Mouse (Mus musculus): Measurements from ENCODE around the gene Anln. TPM values are rescaled to one million over a fixed set of nuclear protein-coding genes. Genes with fewer than 3 reads are reported as not detected.
A peak's percentile ranks its signal among the peaks of the same experiment; 100 is the strongest.
"Not testable (repeated sequence)": the region's sequence is repeated elsewhere in the genome, so short reads cannot be mapped to it uniquely, and the experiment has no call there.

Gene Anln
- polyA plus RNA-seq, 1 experiment from 2014 or later, result 6.6 TPM

GRCm38 (mm10) chr9:22314066-22314465 is 74.9 kb downstream of the Anln start:
- peaks cover 3% of the 10 kb centered on the region; the same call in 1 of the 2 replicates for H3K9me3 ChIP-seq (ENCODE audit: control insufficient read depth, low read length)
- H3K4me3 ChIP-seq (replicated peaks; ENCODE audit: low read length), result no peak overlapping the region
- 90% methylated on average over 3 of the region's 3 CpGs for WGBS
- no peak for DNase-seq (ENCODE audit: low spot score)
- H3K4me2 ChIP-seq (replicated peaks), result no peak overlapping the region
- no peaks in the 10 kb centered on the region for H3K36me3 ChIP-seq (replicated peaks; ENCODE audit: control insufficient read depth, insufficient read depth)
- ATAC-seq (ENCODE audit: low FRiP score), result no peak
- no peaks in the 10 kb centered on the region for H3K4me1 ChIP-seq (replicated peaks; ENCODE audit: control insufficient read depth, insufficient read depth, low read length)
- no peak overlapping the region for H3K27ac ChIP-seq
- no peaks in the 10 kb centered on the region for H3K27me3 ChIP-seq (ENCODE audit: control insufficient read depth, insufficient read depth, low read length)
- no peak overlapping the region for H3K9ac ChIP-seq

GRCm38 (mm10) chr9:22313218-22313617 is 75.8 kb downstream of the Anln start:
- Histone ChIP-seq H3K4me2 (replicated peaks) (no peak overlapping the region), H3K9ac (no peak overlapping the region), H3K4me3 (replicated peaks; ENCODE audit: low read length) (no peak overlapping the region), H3K9me3 (ENCODE audit: control insufficient read depth, low read length) (peaks cover 3% of the 10 kb centered on the region; the same call in 1 of the 2 replicates), H3K4me1 (replicated peaks; ENCODE audit: control insufficient read depth, insufficient read depth, low read length) (no peaks in the 10 kb centered on the region), H3K36me3 (replicated peaks; ENCODE audit: control insufficient read depth, insufficient read depth) (no peaks in the 10 kb centered on the region), H3K27ac (no peak overlapping the region), H3K27me3 (ENCODE audit: control insufficient read depth, insufficient read depth, low read length) (no peaks in the 10 kb centered on the region)
- DNase-seq (ENCODE audit: low spot score), result no peak
- ATAC-seq (ENCODE audit: low FRiP score), result no peak
- 87% methylated on average over 5 of the region's 5 CpGs for WGBS

GRCm38 (mm10) chr9:22309651-22310050 is 79.3 kb downstream of the Anln start:
- no peak overlapping the region for H3K4me3 ChIP-seq (replicated peaks; ENCODE audit: low read length)
- H3K9me3 ChIP-seq (ENCODE audit: control insufficient read depth, low read length), result no peaks in the 10 kb centered on the region
- peaks cover 6% of the 10 kb centered on the region for H3K4me1 ChIP-seq (replicated peaks; ENCODE audit: control insufficient read depth, insufficient read depth, low read length)
- ATAC-seq (ENCODE audit: low FRiP score) (no peak), DNase-seq (ENCODE audit: low spot score) (no peak)
- 92% methylated on average over 5 of the region's 5 CpGs for WGBS
- H3K4me2 ChIP-seq (replicated peaks), result no peak overlapping the region
- H3K27me3 ChIP-seq (ENCODE audit: control insufficient read depth, insufficient read depth, low read length), result no peaks in the 10 kb centered on the region
- H3K27ac ChIP-seq, result no peak overlapping the region
- H3K36me3 ChIP-seq (replicated peaks; ENCODE audit: control insufficient read depth, insufficient read depth), result no peaks in the 10 kb centered on the region; the same call in 1 of the 2 replicates
- no peak overlapping the region for H3K9ac ChIP-seq

GRCm38 (mm10) chr9:22307920-22308262 is 81.1 kb downstream of the Anln start:
- WGBS, result 12% methylated on average over 9 of the region's 9 CpGs
- Histone ChIP-seq H3K4me3 (replicated peaks; ENCODE audit: low read length) (peak overlapping the region; percentile 99), H3K9ac (peak overlapping the region; percentile 100), H3K27ac (peak overlapping the region; percentile 98), H3K4me2 (replicated peaks) (peak overlapping the region; percentile 71), H3K36me3 (replicated peaks; ENCODE audit: control insufficient read depth, insufficient read depth) (peaks cover 12% of the 10 kb centered on the region)
- ATAC-seq (ENCODE audit: low FRiP score); H3K27me3 ChIP-seq (ENCODE audit: control insufficient read depth, insufficient read depth, low read length); DNase-seq (ENCODE audit: low spot score); H3K9me3 ChIP-seq (ENCODE audit: control insufficient read depth, low read length); H3K4me1 ChIP-seq (replicated peaks; ENCODE audit: control insufficient read depth, insufficient read depth, low read length): not testable (repeated sequence)

GRCm38 (mm10) chr9:22307156-22307919 is 81.7 kb downstream of the Anln start, which contains the start of gene Zfp810:
Gene Zfp810 (minus strand): TSS chr9:22307648.
- H3K9ac ChIP-seq, result peak within 1 kb of the TSS; percentile 100
- DNase-seq (ENCODE audit: low spot score) (peak; percentile 96), ATAC-seq (ENCODE audit: low FRiP score) (peak; percentile 99)
- peaks cover 17% of the 10 kb centered on the region for H3K36me3 ChIP-seq (replicated peaks; ENCODE audit: control insufficient read depth, insufficient read depth)
- peak within 1 kb of the TSS; percentile 99 for H3K4me3 ChIP-seq (replicated peaks; ENCODE audit: low read length)
- peaks cover 6% of the 10 kb centered on the region for H3K4me1 ChIP-seq (replicated peaks; ENCODE audit: control insufficient read depth, insufficient read depth, low read length)
- peak within 1 kb of the TSS; percentile 98 for H3K27ac ChIP-seq
- H3K9me3 ChIP-seq (ENCODE audit: control insufficient read depth, low read length), result peaks cover 9% of the 10 kb centered on the region; the same call in 1 of the 2 replicates
- H3K4me2 ChIP-seq (replicated peaks), result peak within 1 kb of the TSS; percentile 71
- under 1% methylated on average over 56 of the region's 56 CpGs for WGBS
- no peaks in the 10 kb centered on the region for H3K27me3 ChIP-seq (ENCODE audit: control insufficient read depth, insufficient read depth, low read length)

GRCm38 (mm10) chr9:22306726-22307125 is 82.3 kb downstream of the Anln start:
- DNase-seq (ENCODE audit: low spot score) (peak; percentile 68), ATAC-seq (ENCODE audit: low FRiP score) (0 out of 2 replicates have a peak, but pooled peaks have one; percentile 15)
- WGBS, result 22% methylated on average over 6 of the region's 6 CpGs
- Histone ChIP-seq H3K36me3 (replicated peaks; ENCODE audit: control insufficient read depth, insufficient read depth) (peaks cover 23% of the 10 kb centered on the region), H3K27ac (peak overlapping the region; percentile 98), H3K9me3 (ENCODE audit: control insufficient read depth, low read length) (peaks cover 9% of the 10 kb centered on the region; the same call in 1 of the 2 replicates), H3K9ac (peak overlapping the region; percentile 100), H3K4me1 (replicated peaks; ENCODE audit: control insufficient read depth, insufficient read depth, low read length) (peaks cover 6% of the 10 kb centered on the region), H3K4me2 (replicated peaks) (peak overlapping the region; percentile 71), H3K4me3 (replicated peaks; ENCODE audit: low read length) (peak overlapping the region; percentile 99), H3K27me3 (ENCODE audit: control insufficient read depth, insufficient read depth, low read length) (no peaks in the 10 kb centered on the region)

- Histone ChIP-seq H3K27me3 (ENCODE audit: control insufficient read depth, insufficient read depth, low read length) (no peaks in the 10 kb centered on the region), H3K4me3 (replicated peaks; ENCODE audit: low read length) (no peak overlapping the region), H3K27ac (no peak overlapping the region), H3K36me3 (replicated peaks; ENCODE audit: control insufficient read depth, insufficient read depth) (peaks cover 62% of the 10 kb centered on the region), H3K9ac (no peak overlapping the region), H3K9me3 (ENCODE audit: control insufficient read depth, low read length) (peaks cover 13% of the 10 kb centered on the region; the same call in 1 of the 2 replicates), H3K4me2 (replicated peaks) (no peak overlapping the region), H3K4me1 (replicated peaks; ENCODE audit: control insufficient read depth, insufficient read depth, low read length) (peaks cover 6% of the 10 kb centered on the region)
- 100% methylated on average over 1 of the region's 1 CpGs for WGBS
- no peak for DNase-seq (ENCODE audit: low spot score)
- no peak for ATAC-seq (ENCODE audit: low FRiP score)
These were observed 86.8 kb downstream of the Anln start for GRCm38 (mm10) chr9:22302199-22302598.

Other genes with a start within 250 kb of the Anln start
- 78.5 and 101 TPM in 2 replicates for gene Pigyl, start 232.3 kb downstream of the Anln start, polyA plus RNA-seq (2014; fragmentation: Nextera tagmentation; extraction: Ambion mirVana)
- gene Zfp872, start 201.1 kb downstream of the Anln start, polyA plus RNA-seq (2014; fragmentation: Nextera tagmentation; extraction: Ambion mirVana), result 0.43 and 0.69 TPM in 2 replicates
- 10.5 and 11.5 TPM in 2 replicates for gene Zfp809, start 163.5 kb downstream of the Anln start, polyA plus RNA-seq (2014; fragmentation: Nextera tagmentation; extraction: Ambion mirVana)
- gene Zfp599, start 129.3 kb downstream of the Anln start, polyA plus RNA-seq (2014; fragmentation: Nextera tagmentation; extraction: Ambion mirVana), result 8.5 and 8.6 TPM in 2 replicates
- gene Zfp810, start 81.5 kb downstream of the Anln start, polyA plus RNA-seq (2014; fragmentation: Nextera tagmentation; extraction: Ambion mirVana), result 28.0 and 32.8 TPM in 2 replicates
- 11.8 and 14.9 TPM in 2 replicates for gene 9530077C05Rik, start 22.3 kb upstream of the Anln start, polyA plus RNA-seq (2014; fragmentation: Nextera tagmentation; extraction: Ambion mirVana)
- gene Gm17545, start 65.1 kb upstream of the Anln start, polyA plus RNA-seq (2014; fragmentation: Nextera tagmentation; extraction: Ambion mirVana), result not detected in 2 replicates
- gene Rp9, start 80.6 kb upstream of the Anln start, polyA plus RNA-seq (2014; fragmentation: Nextera tagmentation; extraction: Ambion mirVana), result 63.3 and 69.4 TPM in 2 replicates
- gene Bbs9, start 86.5 kb upstream of the Anln start, polyA plus RNA-seq (2014; fragmentation: Nextera tagmentation; extraction: Ambion mirVana), result 20.0 and 22.7 TPM in 2 replicates

Measured in hindbrain, embryonic 14.5 days (tissue).